Mouse (Mus musculus) T-helper 2 cell (primary cell): ENCODE measurements at regions not wholly inside any gene's neighbourhood (a gene's known extent, or its start where the extent isn't known, plus 50 kb on each side); places are given as distances from the start of the nearest gene placed in this dataset.

ENCODE experiments used
- in situ Hi-C: fragments of 300-600 bp; cut with MboI, MseI; formaldehyde crosslinking; loops from one replicate; pipeline ENCODE4 v1.15.1; 2025; ENCODE audit warnings: high pct_unique_total_duplicates

DNA sequence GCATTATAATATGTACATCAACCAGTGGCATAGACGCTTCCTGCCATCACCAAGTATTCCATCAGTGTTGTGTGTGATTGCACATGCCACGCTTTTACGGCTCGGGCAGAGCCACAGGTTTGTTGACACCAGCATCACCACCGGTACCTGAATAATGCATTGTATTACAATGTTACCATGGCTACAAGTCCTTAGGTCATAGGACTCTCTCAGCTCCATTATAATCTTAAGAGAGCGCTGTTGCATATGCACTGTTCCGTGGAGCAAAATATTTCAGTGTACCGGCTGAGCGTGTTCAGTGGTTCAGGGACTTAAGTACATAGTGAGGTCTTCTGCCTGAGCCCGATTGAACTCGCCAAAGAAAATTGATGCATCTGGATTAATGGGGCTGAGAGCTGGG is 303.4 kb upstream of the Id4 start:
- in situ Hi-C loops: no loop called here

DNA sequence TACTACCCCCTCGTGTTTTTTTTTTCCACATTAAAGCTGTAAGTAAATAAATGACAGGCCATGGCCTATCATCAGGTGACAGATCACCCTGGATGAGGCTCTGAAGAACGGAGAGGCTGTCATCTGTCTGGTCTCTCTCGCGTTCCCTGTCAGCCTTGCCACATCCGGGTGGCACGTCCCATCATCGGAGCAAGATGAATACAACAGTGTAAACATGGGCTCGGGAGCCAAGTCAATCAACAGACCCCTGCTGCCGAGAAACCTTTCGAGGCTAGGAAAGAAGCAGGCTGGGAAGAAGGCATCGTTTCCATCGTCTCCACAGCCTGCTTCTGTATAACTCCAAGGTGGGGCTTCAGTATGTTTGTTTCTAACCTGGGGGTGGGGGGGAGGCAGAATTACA is 286.8 kb upstream of the Id4 start:
- in situ Hi-C loops: no loop called here

DNA sequence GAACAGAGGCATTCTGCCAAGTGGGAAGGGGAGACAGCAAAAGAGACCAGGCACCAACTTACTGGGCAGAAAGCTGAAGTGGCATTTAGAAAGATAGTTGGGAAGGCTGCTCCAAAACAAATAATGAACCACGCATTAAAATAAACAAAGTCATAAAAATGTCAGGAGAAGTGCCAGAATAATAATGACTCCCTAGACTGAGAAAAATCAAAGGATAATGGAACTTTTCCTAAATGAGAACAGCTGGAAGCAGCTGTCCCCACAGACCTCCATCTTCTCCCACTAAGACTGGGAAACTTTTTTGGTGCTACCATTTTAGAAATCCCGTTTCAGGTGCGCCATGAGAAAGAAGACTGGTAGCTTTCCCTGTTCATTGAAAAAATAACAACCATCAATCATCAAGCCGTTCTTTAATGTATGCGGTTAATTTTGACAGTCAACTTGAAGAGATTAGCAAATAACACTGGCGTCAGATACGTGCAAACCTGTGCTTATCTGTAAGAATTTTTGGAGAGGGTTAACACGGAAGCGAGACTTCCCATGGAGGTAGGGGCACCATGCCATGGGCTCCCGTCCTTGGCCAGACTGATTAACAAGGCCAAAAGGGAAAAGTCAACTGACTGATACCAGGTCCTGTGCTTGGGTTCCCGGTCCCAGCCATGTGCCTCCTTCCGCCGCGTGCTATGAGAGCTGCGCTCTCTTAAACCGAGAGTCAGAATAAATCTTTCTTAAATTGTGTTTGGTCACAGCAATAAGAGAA is 286.1 kb upstream of the Id4 start:
- in situ Hi-C loops: no loop called here

DNA sequence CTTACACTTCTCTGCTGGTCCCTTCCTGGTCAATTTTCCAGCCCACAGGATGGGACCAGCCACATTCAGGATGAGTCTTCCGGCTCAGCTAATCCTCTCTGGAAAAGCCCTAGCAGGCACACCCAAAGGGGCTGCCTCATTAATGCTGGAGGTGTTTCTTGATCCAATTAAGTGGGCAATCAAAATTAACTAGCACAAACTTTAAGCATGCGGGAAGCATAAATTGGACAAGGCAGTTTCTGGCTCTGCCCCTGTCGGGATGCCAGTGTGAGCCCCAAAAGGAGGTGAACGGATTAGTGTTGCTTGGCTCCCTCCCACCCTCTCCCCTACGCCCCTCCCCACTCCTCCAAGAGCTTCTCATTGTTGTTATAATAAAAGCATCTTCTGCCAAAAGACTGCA is 262.5 kb upstream of the Id4 start:
- in situ Hi-C loops: no loop called here

DNA sequence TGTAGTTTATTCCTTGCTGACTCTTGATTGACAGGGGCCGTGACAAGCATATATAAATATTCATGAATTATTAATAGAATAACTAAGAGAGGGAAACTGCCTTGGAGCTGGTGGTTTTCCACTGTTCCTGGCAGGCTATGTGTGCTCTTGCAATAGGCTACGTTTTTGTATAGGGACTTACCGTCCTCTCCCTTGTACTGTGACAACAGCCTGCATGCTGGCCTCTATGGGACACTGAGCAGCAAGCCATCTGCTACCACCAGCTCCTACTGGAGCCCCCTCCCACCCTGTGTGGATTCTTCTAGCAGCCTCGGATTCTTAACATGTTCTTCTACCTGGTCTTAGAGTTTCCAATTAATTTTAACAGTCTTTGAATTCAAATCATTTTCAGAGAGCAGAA is 261.6 kb upstream of the Id4 start:
- in situ Hi-C loops: no loop called here

DNA sequence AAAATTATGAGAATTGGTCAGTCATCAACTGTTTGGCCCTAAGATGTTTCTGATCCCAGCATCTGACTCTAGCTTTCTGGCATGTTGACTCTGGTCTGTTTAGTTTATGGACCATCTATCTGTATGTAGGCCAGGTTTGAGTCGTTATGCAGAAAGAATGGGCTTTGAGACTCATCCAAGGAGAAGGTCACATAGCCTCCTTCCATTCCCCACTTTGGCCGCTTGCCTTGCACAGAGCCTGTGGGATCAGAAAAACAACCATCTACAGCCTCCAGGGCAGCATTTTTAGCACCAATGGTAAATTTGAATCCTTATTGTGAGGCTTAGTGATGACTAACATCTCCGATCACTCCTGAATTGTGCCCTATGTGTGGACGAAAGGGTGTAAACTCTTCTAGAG is 257.9 kb upstream of the Id4 start:
- in situ Hi-C loops: no loop called here

DNA sequence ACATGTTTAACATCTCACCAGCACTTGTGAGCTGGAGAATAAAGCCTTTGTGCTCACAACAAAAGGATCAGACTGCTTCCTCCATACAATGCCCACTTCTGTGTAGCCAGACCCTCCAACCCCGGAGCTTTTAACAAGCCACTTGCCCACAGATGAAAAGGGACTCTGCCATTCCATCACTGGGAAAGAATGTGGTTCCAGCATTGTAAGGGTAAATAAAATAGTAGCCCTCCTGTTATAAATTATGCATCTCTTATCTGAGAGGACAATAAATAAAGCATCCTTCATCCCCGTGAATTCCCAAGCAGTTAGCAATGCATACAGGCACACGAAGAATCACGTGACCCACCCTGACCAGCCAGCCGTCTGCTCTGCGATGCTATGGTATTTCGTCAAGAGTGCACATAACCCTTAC is 247.7 kb upstream of the Id4 start:
- in situ Hi-C loops: no loop called here

DNA sequence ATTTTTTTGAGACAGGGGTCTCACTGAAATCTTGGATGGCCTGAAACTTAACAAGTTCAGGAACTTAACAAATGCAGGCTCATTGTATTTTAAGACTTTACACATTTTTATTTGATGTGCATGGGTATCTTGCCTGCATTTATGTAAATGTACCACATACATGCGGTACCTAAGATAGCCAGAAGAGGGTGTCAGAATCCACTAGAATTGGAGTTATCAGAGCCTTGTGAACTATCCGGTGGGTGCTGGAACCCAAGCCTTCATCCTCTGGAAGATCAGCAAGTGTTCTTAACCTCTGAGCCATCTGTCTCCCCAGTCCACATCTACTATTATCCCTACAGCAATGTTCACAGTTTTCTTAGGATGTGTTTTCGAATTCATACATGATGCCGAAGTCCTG is 245.7 kb upstream of the Id4 start:
- in situ Hi-C loops: no loop called here

DNA sequence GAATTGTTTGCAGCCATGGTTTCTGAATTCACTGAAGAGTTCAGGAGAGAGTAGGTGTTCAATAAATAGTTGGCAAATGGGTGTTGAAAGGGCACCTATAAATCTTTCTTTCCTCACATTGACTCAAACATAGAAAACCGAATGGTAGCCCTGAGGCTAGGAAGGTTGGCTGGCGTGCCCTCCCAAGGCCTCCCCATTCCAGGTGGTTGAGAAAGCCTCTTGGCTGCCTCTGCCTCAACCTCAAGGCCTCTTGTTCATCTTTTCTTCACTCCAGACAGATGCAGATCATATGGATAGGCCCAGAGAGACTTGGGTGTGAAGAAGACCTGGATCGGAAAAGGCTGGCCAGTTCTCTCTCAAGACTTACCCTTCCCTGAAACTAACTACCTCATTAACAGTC is 245.0 kb upstream of the Id4 start:
- in situ Hi-C loops: no loop called here

DNA sequence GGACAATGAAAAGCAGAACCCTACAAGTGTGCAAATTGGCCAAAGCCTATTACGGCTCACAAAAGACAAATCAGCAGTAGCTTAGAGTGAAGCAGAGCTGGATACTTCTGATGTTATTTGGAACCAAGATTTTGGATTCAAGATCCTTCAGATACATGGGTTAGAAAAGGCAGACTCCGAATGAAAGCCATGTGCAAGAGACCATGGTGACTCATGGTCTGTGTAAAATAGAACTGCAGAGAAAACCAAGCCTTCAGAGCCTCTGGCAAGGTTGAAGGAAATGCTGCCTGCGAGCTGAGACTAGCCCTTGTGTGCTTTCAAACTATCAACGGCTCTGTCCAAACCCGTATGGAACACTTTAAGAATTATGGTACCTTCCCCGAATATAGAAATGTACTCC is 244.4 kb upstream of the Id4 start:
- in situ Hi-C loops: no loop called here

DNA sequence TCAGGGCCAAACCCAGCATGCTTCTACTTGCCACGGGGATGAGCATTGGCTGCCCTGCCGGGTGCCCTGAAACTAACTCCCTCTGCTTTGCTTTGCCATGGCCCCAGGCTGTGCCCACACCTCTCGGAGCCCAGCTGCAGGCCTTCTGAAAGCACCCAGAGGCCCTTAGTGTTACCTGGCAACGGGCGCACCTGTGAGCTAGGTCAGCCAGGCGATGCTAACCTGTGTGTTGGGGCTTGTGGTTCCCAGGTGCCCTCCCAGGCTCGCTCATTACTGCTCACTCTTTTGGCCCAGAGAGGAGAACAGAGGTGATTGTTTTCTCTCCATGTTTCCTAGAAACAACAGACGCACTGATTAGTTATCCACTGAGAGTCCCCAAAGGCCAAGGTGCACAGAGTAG is 243.4 kb upstream of the Id4 start:
- in situ Hi-C loops: no loop called here

DNA sequence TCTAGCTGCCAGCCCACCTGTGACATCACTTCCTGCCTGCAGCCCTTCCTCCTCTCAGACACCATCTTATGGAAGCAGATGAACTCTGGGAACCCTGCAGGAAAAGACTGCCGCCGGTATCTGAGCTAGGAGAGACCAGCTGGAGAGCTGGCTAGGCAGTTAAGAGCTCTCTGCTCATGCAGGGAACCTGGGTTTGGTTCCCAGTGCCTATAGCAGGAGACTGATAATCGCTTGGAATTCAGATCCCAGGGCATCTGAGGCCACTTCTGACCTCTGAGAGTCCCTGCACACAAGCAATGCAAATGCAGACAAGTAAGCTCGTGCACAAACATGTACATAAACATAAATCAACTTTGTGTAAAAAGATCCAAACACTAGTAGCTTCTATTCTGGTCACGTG is 242.4 kb upstream of the Id4 start:
- in situ Hi-C loops: no loop called here

DNA sequence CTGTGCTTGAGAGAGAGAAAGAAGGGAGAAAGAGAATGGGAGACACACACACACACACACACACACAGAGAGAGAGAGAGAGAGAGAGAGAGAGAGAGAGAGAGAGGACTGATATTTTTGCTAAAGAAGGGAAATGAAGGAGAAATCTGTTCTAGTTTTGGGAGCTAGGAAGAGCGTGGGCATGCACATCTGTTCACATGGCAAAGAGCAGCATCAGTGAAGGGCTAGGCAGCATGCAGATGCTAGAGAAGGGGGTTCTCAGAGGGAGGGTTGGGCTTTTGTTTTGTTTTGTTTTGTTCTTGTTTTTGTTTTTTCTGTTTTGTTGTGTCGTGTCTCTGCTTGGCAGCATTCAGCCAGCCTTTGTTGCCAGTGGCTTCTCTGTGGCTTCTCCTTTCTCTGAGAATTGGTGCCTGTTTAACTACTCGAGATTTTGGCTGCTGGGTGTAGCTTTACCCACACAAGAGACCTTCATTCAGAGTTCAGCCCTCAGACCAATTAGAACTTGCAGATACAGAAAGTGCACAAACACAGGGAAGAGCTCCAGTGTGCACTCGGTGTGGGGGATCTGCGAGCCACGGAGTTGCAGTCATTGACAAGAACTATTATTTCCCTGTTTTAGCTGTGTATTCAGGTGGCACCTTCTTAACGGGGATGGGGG is 237.9 kb upstream of the Id4 start:
- in situ Hi-C loops: no loop called here

DNA sequence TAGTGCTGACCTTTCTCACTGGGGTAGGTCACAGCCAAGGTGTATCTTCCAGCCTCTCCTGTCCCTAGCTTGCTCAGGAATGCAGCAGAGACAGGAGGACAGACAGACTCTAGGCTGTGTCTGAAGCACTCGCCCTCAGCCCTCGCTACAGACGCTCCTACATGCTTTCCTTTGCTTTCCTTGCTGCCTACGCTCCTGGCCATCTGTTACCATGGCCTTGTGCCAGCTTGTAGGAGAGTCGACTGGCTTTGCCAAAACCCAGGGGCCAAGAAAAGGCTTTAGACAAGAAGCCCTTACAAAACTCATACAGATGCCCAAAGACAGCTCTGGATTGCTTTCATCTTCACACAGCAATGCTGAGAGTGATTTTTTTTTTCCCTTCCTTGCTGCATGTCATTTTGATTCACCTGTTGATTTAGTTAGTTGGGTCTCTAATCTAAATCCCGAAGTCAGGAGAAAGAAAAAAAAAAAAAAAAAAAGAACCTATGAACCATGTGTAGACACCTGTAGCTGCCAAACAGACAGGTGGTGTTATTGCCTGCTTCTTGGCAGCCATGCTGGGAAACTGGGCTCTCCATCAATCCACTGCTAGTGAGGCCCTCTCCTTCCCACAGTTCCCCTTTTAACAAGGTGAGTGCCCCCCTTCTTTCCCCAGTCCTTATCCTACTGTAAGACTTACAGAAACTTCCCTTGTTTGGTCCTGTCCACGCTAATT is 233.1 kb upstream of the Id4 start:
- in situ Hi-C loops: no loop called here

DNA sequence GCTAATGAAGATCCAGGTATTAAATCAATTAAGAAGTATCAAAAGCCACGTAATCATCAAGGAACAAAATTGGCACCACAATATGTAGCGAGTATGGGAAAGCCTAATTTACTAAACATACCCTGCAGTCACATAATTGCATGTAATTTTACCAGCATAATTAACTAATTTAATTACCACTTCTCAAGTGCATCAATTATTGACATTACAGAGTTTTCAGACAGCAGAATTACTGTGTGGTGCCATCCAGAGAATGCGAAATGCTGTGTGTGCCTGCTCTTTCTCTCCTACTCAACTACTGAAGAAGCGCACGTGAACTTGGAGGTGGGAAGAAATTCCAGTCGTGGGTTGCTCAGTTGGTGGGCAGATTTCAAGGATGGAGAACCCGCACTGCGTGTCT is 229.5 kb upstream of the Id4 start:
- in situ Hi-C loops: no loop called here

DNA sequence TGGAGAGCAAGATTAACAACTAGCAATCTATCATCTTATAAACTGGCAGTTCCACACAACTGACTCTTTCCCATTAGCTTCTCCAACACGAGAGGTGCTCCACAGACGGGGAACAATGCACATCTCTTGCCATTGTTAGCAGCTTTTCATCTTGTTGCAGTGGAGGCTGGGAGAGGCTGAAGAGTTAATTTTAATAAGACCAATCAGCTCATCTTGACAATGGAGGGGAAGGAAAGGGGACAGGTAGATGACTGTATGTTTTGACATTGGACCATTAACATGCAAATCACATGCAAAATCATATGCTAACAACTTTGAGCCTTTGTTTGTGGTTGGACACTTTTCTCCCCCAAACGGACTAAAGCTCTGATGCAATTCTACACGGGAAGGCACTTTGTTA is 218.9 kb upstream of the Id4 start:
- in situ Hi-C loops: no loop called here

DNA sequence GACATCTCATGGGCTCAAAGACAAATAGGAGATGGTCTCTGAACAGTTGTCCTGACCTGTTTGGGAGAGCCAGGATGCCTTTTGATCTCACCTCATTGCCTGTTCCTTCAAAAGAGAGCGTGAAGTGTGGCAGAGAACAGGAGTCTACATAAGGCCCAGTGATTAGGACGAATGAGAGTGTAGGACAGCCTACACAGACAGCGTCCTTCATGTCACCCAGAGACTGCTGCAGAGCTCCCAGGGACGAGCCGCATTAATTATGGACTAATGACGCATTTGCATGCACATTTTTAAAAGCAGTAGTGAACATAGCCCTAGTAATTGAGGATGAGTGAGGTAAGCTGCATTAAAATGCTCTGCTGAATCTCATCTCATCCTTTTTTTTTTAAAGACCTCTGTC is 218.5 kb upstream of the Id4 start:
- in situ Hi-C loops: no loop called here

DNA sequence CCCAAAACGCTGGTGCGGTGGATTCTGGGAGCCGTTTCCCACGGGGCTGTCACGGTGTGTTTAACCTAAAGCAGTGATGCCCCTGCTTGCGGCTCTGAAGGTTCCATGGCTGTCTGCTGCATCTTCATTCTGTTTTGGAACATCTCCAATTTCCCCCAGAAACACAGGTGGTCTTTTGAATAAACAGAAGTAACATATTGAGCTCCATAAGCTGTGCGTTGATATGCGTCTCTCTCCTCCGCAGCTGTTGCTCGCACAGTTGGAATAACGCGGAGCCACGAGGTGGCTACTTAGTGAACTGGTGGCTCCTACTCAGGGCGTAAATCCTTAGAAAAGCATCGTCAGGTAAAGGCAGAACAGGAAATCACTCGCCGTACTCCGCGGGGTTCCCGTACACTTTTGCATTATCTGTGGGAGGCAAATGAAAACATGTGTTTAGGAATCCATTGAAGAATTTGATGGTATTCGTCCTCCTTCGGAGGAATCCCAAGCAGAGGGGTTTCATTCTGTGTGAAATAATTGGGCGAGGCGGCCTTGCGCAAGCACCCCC is 214.8 kb upstream of the Id4 start:
- in situ Hi-C loops: no loop called here

DNA sequence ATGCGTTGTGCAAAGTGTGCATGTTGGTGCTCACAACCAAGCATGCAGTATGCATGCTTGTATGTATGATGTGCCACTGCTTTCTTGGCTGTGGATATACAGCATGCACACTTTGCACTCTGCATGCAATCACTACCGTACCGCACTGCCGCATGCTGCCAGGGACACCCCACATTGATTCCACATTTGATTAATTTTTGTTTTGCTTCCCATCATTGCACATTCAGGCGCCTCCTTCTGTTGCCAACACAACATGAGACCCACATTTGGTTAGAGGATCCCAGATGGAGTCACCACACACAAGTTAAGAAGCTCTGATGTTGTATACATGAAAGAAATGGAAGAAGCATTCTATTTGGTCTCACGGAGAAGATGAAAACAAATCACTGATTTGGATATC is 211.2 kb upstream of the Id4 start:
- in situ Hi-C loops: loop anchor here (25.0 kb wide), 1 partner anchor 1763 kb away; no protein-coding TSS in a partner anchor

DNA sequence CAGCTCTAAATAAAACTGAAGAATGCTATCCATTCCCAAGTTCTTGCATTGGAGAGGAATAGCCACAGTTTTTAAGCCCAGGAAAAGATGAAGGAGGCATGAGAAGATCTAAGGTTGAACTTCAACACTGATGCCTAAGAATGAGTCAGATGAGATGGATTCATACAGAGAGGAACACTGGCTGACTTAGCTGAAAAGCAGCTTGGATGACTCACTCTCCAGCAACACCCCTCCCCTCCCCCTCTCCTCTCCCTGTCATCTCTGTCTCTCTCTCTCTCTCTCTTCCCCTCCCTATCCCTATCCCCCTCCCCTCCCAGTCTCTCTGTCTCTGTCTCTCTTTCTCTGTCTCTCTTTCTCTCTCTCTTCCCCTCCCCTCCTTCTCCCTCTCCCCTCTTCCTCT is 186.4 kb upstream of the Id4 start:
- in situ Hi-C loops: loop anchor here (25.0 kb wide), 1 partner anchor 1738 kb away; no protein-coding TSS in a partner anchor

DNA sequence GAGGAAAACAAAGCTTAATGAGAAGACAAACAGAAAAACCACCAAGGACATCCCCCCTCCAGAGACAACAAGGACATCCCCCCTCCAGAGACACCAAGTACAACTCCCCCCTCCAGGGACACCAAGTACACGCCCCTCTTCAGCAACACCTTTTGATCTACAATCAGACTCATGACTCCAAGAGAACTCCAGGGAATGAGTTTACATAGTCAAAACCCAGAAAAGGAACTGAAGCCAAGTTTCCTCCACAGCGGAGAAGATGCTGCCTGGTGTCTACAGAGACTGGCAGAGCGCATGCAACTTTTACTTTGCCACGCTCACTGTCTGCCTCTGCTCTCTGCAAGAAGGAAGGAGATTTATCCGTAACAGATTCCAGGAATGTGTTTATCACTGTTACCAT is 185.7 kb upstream of the Id4 start:
- in situ Hi-C loops: no loop called here

DNA sequence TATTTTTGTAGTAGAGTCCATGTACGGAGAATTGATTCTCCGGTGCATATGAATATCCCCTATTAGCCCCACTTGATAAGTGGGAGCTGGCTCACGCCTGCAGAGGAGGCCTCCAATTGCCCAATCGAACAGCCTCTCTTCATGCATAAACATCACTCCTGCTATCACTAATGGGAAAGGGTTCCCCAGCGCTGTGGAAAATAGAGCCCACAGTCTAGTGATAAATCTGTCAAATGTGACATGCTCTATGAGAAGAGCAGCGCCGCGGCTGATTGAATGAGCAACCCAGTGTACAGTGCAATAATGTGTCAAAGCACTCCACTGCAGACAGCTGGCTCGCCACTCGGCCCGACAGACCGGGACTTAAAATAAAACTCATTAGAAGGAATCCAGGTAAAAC is 182.8 kb upstream of the Id4 start:
- in situ Hi-C loops: no loop called here

DNA sequence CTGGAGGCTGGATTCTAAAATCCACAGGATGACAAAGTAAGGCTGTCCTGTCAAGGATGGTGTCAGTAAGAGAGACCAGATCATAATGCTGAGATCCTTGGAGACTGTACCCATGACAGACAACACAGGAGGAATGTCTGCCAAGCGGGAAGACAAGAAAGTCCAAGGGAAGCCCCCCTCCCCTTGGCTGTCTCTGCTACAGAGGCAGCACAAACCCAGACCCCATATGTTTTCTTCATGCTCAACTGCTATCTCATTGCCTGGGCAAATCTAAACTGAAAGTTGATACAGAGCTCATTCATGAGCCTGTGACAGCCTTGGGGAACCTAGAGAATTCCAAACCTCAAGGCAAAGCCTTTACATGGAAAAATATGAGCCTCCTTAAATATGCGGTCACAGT is 177.7 kb upstream of the Id4 start:
- in situ Hi-C loops: no loop called here
